Mouse (Mus musculus): ENCODE results near the gene Fgf11. TPM values are rescaled to one million over a fixed set of nuclear protein-coding genes. Genes with fewer than 3 reads are reported as not detected.

Fgf11 gene
- polyA plus RNA-seq, 1 experiment from 2014 or later: 0.36 TPM

DNA sequence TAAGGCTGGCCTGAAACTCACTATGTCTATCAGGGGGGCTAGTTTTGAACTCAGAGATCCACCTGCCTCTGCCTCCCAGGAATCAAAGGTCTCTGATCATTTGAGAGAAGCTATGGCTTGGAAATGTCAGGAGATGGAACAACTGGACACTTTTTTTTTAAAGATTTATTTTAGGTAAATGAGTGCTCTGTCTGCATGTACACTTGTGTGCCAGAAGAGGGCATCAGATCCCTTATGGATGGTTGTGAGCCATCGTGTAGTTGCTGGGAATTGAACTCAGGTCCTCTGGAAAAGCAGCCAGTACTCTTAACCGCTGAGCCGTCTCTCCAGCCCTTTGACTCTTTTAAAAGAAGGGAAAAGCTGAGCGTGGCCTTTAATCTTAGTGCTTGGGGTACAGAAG is 4.7 kb upstream of the Fgf11 start:
- no peak overlapping the region for H3K27ac ChIP-seq (replicated peaks; ENCODE audit: low read depth, low read length)
- H3K4me3 ChIP-seq (ENCODE audit: low read depth, low read length): no peak overlapping the region
- H3K9me3 ChIP-seq (ENCODE audit: control insufficient read depth, low read length): no peaks in the 10 kb centered on the region
- whole genome bisulfite sequencing: 77% methylated on average over 4 of the region's 4 CpGs
- no peaks in the 10 kb centered on the region for H3K36me3 ChIP-seq (ENCODE audit: control insufficient read depth, insufficient read depth, low read length)
- H3K27me3 ChIP-seq (ENCODE audit: control insufficient read depth, insufficient read depth, low read length): peaks cover 48% of the 10 kb centered on the region
- no peak for DNase-seq (ENCODE audit: low spot score)
- H3K9ac ChIP-seq (ENCODE audit: low read length): no peak overlapping the region
- no peak for ATAC-seq (ENCODE audit: insufficient number of reproducible peaks, low FRiP score, low TSS enrichment, low read depth)
- H3K4me1 ChIP-seq (ENCODE audit: control insufficient read depth, insufficient read depth, low read length): peaks cover 26% of the 10 kb centered on the region
- no peak overlapping the region for H3K4me2 ChIP-seq (ENCODE audit: low read depth, severe bottlenecking)

GRCm38 (mm10) chr11:69804972-69805909 is 3.6 kb upstream of the Fgf11 start, which contains the start of gene Tmem102:
Gene Tmem102, minus strand, starts transcription at chr11:69805624.
- no peak within 1 kb of the TSS; the same call in 1 of the 2 replicates for H3K9ac ChIP-seq (ENCODE audit: low read length)
- no peaks in the 10 kb centered on the region for H3K9me3 ChIP-seq (ENCODE audit: control insufficient read depth, low read length)
- H3K36me3 ChIP-seq (ENCODE audit: control insufficient read depth, insufficient read depth, low read length): no peaks in the 10 kb centered on the region
- peak; percentile 38 for DNase-seq (ENCODE audit: low spot score)
- H3K27me3 ChIP-seq (ENCODE audit: control insufficient read depth, insufficient read depth, low read length): peaks cover 57% of the 10 kb centered on the region
- H3K4me3 ChIP-seq (ENCODE audit: low read depth, low read length): no peak within 1 kb of the TSS; the same call in 1 of the 2 replicates
- H3K4me2 ChIP-seq (ENCODE audit: low read depth, severe bottlenecking): peak within 1 kb of the TSS; percentile 85; the same call in 1 of the 2 replicates
- peaks cover 33% of the 10 kb centered on the region for H3K4me1 ChIP-seq (ENCODE audit: control insufficient read depth, insufficient read depth, low read length)
- no peak for ATAC-seq (ENCODE audit: insufficient number of reproducible peaks, low FRiP score, low TSS enrichment, low read depth)
- 6% methylated on average over 29 of the region's 29 CpGs for WGBS
- H3K27ac ChIP-seq (replicated peaks; ENCODE audit: low read depth, low read length): no peak within 1 kb of the TSS

DNA sequence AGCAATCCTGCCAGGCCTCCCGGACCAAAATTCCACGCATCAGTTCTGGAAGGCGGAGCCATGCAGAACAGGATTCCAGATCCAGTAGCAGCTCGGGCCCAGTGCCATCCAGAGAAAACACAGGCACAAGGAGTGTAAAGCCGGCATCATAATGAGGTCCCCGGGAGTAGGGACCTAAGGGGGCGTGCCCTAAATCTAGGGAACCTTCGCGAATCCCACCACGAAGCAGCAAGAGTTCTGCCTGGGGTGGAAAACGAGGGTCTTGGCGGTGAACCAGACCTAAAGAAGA is 2.9 kb upstream of the Fgf11 start:
- H3K27me3 ChIP-seq (ENCODE audit: control insufficient read depth, insufficient read depth, low read length): peaks cover 61% of the 10 kb centered on the region
- no peak overlapping the region for H3K9ac ChIP-seq (ENCODE audit: low read length)
- no peaks in the 10 kb centered on the region for H3K9me3 ChIP-seq (ENCODE audit: control insufficient read depth, low read length)
- ATAC-seq (ENCODE audit: insufficient number of reproducible peaks, low FRiP score, low TSS enrichment, low read depth) (no peak), DNase-seq (ENCODE audit: low spot score) (peak; percentile 41)
- H3K4me3 ChIP-seq (ENCODE audit: low read depth, low read length): no peak overlapping the region; the same call in 1 of the 2 replicates
- peak overlapping the region; percentile 85; the same call in 1 of the 2 replicates for H3K4me2 ChIP-seq (ENCODE audit: low read depth, severe bottlenecking)
- H3K4me1 ChIP-seq (ENCODE audit: control insufficient read depth, insufficient read depth, low read length): peaks cover 40% of the 10 kb centered on the region
- H3K36me3 ChIP-seq (ENCODE audit: control insufficient read depth, insufficient read depth, low read length): no peaks in the 10 kb centered on the region
- H3K27ac ChIP-seq (replicated peaks; ENCODE audit: low read depth, low read length): no peak overlapping the region
- WGBS: 3% methylated on average over 12 of the region's 12 CpGs

DNA sequence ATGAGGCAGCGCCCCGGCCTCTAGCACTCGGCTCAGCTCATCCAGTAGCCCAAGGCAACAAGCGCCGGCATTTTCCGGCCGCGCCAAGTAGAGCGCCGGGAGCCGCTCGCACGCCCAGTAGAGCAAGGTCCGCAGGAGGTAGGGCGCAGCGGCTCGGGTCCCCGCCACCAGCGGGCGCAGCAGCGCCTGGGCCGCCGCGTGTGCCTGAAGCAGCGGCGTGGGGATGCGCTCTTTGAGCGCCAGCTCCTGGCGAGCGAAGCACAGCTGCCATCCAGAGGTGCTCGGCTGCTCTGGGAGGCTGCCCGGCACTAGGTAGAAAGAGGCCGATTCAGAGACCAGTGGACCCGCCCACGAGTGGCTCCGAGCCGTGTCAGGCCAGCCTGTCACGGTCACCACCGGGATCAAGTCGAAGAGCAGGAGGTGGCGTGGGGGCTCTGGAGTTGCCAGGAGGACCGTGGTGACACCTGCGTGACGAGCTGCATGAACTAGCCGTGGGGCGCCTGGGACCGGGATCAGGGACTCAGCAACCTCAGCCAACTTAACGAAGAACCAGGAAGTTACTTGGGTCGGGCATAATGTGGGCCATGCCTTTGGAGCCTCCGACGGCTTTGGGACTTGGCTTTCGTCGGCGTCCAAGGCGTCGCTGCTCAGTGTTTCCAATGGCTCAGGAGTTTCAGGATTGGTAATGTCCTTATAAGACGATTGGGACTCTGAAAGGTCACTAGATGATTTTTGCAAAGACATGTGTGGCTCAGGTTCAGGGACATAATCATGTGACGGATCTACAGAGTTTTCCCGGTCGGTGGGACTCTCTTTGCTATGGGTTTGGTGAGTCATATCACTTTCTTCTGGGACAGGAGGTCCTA is 2.4 kb upstream of the Fgf11 start:
- no peak for ATAC-seq (ENCODE audit: insufficient number of reproducible peaks, low FRiP score, low TSS enrichment, low read depth)

GRCm38 (mm10) chr11:69803328-69803727 is 1.7 kb upstream of the Fgf11 start:
- Histone ChIP-seq H3K4me1 (ENCODE audit: control insufficient read depth, insufficient read depth, low read length) (peaks cover 42% of the 10 kb centered on the region), H3K36me3 (ENCODE audit: control insufficient read depth, insufficient read depth, low read length) (no peaks in the 10 kb centered on the region), H3K4me3 (ENCODE audit: low read depth, low read length) (peak overlapping the region; percentile 46), H3K27me3 (ENCODE audit: control insufficient read depth, insufficient read depth, low read length) (peaks cover 65% of the 10 kb centered on the region), H3K9ac (ENCODE audit: low read length) (no peak overlapping the region; the same call in 1 of the 2 replicates), H3K9me3 (ENCODE audit: control insufficient read depth, low read length) (no peaks in the 10 kb centered on the region), H3K4me2 (ENCODE audit: low read depth, severe bottlenecking) (peak overlapping the region; percentile 85), H3K27ac (replicated peaks; ENCODE audit: low read depth, low read length) (no peak overlapping the region)
- 2% methylated on average over 12 of the region's 12 CpGs for WGBS
- DNase-seq (ENCODE audit: low spot score): no peak
- no peak for ATAC-seq (ENCODE audit: insufficient number of reproducible peaks, low FRiP score, low TSS enrichment, low read depth)

More for the DNA sequence above, 2.4 kb upstream of the Fgf11 start:
- peaks cover 62% of the 10 kb centered on the region for H3K27me3 ChIP-seq (ENCODE audit: control insufficient read depth, insufficient read depth, low read length)
- H3K4me1 ChIP-seq (ENCODE audit: control insufficient read depth, insufficient read depth, low read length): peaks cover 42% of the 10 kb centered on the region
- no peaks in the 10 kb centered on the region for H3K9me3 ChIP-seq (ENCODE audit: control insufficient read depth, low read length)
- no peak overlapping the region for H3K27ac ChIP-seq (replicated peaks; ENCODE audit: low read depth, low read length)
- H3K4me2 ChIP-seq (ENCODE audit: low read depth, severe bottlenecking): peak overlapping the region; percentile 85
- peak; percentile 79 for DNase-seq (ENCODE audit: low spot score)
- H3K4me3 ChIP-seq (ENCODE audit: low read depth, low read length): peak overlapping the region; percentile 46
- H3K36me3 ChIP-seq (ENCODE audit: control insufficient read depth, insufficient read depth, low read length): no peaks in the 10 kb centered on the region
- peak overlapping the region; percentile 41; the same call in 1 of the 2 replicates for H3K9ac ChIP-seq (ENCODE audit: low read length)
- WGBS: 1% methylated on average over 60 of the region's 60 CpGs

DNA sequence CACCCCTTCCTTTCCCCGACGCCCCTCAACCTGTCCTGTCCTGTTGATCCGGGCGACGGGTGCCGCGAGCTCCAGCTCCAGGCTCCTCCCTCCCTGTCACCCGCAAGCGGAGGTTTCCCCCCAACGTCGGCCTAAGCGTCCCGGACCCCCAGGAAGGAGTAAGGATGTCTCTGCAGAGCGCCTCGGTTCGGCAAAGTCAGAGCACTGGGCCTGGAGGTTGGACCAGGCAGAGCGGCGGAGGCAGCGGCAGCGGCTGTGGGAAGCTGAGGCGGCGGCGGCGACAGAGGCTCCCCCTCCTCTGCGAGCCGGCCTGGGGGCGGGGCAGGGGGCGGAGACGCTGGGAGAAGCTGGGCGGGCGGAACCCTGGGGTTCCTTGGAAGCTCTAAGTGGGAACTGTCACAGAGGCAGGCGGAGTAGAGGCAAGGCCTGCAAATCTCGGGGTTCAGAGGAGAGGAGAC is 1.0 kb upstream of the Fgf11 start:
- H3K27me3 ChIP-seq (ENCODE audit: control insufficient read depth, insufficient read depth, low read length): peaks cover 72% of the 10 kb centered on the region
- H3K9me3 ChIP-seq (ENCODE audit: control insufficient read depth, low read length): no peaks in the 10 kb centered on the region
- peak overlapping the region; percentile 46 for H3K4me3 ChIP-seq (ENCODE audit: low read depth, low read length)
- no peak overlapping the region for H3K27ac ChIP-seq (replicated peaks; ENCODE audit: low read depth, low read length)
- no peak for ATAC-seq (ENCODE audit: insufficient number of reproducible peaks, low FRiP score, low TSS enrichment, low read depth)
- peaks cover 42% of the 10 kb centered on the region for H3K4me1 ChIP-seq (ENCODE audit: control insufficient read depth, insufficient read depth, low read length)
- peak overlapping the region; percentile 34; the same call in 1 of the 2 replicates for H3K9ac ChIP-seq (ENCODE audit: low read length)
- H3K36me3 ChIP-seq (ENCODE audit: control insufficient read depth, insufficient read depth, low read length): no peaks in the 10 kb centered on the region
- under 1% methylated on average over 33 of the region's 33 CpGs for WGBS
- H3K4me2 ChIP-seq (ENCODE audit: low read depth, severe bottlenecking): peak overlapping the region; percentile 85
- DNase-seq (ENCODE audit: low spot score): peak; percentile 83

- ATAC-seq (ENCODE audit: insufficient number of reproducible peaks, low FRiP score, low TSS enrichment, low read depth) (peak; percentile 61; the same call in 1 of the 2 replicates), DNase-seq (ENCODE audit: low spot score) (peak; percentile 83)
- Histone ChIP-seq H3K4me1 (ENCODE audit: control insufficient read depth, insufficient read depth, low read length) (peaks cover 42% of the 10 kb centered on the region), H3K9me3 (ENCODE audit: control insufficient read depth, low read length) (no peaks in the 10 kb centered on the region), H3K27me3 (ENCODE audit: control insufficient read depth, insufficient read depth, low read length) (peaks cover 65% of the 10 kb centered on the region), H3K4me3 (ENCODE audit: low read depth, low read length) (peak overlapping the region; percentile 46), H3K36me3 (ENCODE audit: control insufficient read depth, insufficient read depth, low read length) (no peaks in the 10 kb centered on the region), H3K9ac (ENCODE audit: low read length) (peak overlapping the region; percentile 68), H3K4me2 (ENCODE audit: low read depth, severe bottlenecking) (peak overlapping the region; percentile 91), H3K27ac (replicated peaks; ENCODE audit: low read depth, low read length) (0 out of 2 replicates have a peak overlapping the region, but pooled peaks have one; percentile 42)
- WGBS: under 1% methylated on average over 36 of the region's 36 CpGs
Measured at GRCm38 (mm10) chr11:69800392-69801197, 1.1 kb downstream of the Fgf11 start.

Measured in limb, embryonic 11.5 days (tissue).